Mouse (Mus musculus) megakaryocyte, embryonic 14.5 days (primary cell): ENCODE measurements around the gene Kctd21. TPM values are rescaled to one million over a fixed set of nuclear protein-coding genes. Genes with fewer than 3 reads are reported as not detected.

Experiments used
- H3K27me3 ChIP-seq: replicated peaks from 2 replicates; pipeline ENCODE3; 2012; ENCODE audit warnings: inconsistent platforms
- H3K36me3 ChIP-seq: replicated peaks from 2 replicates; pipeline ENCODE3; 2012; ENCODE audit warnings: low read length, inconsistent platforms, mixed read lengths
- H3K4me1 ChIP-seq: 2 replicates; pipeline ENCODE4 v1.6.1; 2012; ENCODE audit warnings: inconsistent platforms
- H3K4me3 ChIP-seq: replicated peaks from 2 replicates; pipeline ENCODE3; 2012; ENCODE audit warnings: moderate library complexity, mild to moderate bottlenecking, inconsistent platforms
- H3K9me3 ChIP-seq: 2 replicates; pipeline ENCODE4 v1.6.1; 2012; ENCODE audit warnings: inconsistent platforms
- FLI1 ChIP-seq: IDR thresholded peaks from 2 replicates; pipeline ENCODE4 v1.6.1; 2012; ENCODE audit warnings: low read length, inconsistent platforms, mixed read lengths
- GATA1 ChIP-seq: IDR thresholded peaks from 3 replicates; pipeline ENCODE4 v1.6.1; 2012; ENCODE audit warnings: mixed read lengths, low read length, inconsistent platforms, borderline replicate concordance
- polyA plus RNA-seq: library from polyadenylated mRNA; stranded (reverse); fragments of >175 nt; gene quantifications from 2 replicates; pipeline ENCODE4 v1.2.3, GENCODE M21; 2012; ENCODE audit warnings: low replicate concordance; ENCODE audit not compliant: insufficient read depth

Gene Kctd21
- polyA plus RNA-seq, 1 experiment: 0.70 TPM

DNA sequence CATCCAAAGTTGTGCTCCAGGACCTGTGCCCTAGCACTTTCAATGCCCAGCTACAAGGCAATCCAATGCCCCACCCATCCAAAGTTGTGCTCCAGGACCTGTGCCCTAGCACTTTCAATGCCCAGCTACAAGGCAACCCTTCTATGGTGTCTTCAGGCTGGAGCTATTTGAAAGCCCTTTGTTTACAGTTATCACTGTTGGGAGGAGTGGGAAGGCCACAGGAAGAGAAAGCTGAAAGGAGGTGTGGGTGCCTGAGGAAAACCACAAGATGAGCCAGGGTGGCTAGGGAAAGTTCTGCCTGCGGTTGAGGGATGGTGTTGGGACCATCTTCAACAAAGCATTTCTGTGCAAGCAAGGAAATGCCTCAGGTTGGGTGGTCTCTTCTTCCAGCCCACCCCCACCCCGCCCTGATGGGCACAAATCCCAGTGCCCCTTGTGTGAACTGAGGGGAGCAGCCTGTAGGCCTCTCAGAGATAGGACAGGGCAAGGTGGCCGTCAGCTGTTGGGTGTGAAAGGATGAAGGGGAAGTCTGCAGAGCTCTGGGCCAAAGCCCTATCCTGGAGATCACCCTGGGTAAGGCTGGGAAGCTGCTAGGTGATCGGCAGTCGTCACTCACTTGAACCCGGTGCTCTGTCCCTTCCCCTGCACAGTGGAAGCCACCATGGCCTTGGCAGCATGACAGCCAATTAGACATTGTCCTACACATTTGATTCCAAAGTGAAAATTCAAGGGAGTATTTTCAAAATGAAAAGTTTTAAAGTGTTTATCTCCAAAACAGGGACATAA is 1.2 kb downstream of the Kctd21 start:
- TF ChIP-seq FLI1: no peak
- TF ChIP-seq GATA1: no peak
- peaks cover 3% of the 10 kb centered on the region for H3K36me3 ChIP-seq
- peak overlapping the region; percentile 81 for H3K4me3 ChIP-seq
- H3K27me3 ChIP-seq: peaks cover 26% of the 10 kb centered on the region
- H3K4me1 ChIP-seq: peaks cover 83% of the 10 kb centered on the region
- no peaks in the 10 kb centered on the region for H3K9me3 ChIP-seq

GRCm38 (mm10) chr7:97334406-97334805 is 2.3 kb downstream of the Kctd21 start:
- TF ChIP-seq GATA1: no peak
- peaks cover 3% of the 10 kb centered on the region for H3K36me3 ChIP-seq
- H3K9me3 ChIP-seq: no peaks in the 10 kb centered on the region
- peak overlapping the region; percentile 54 for H3K4me3 ChIP-seq
- H3K4me1 ChIP-seq: peaks cover 89% of the 10 kb centered on the region
- H3K27me3 ChIP-seq: peaks cover 15% of the 10 kb centered on the region

GRCm38 (mm10) chr7:97336678-97337077 is 4.6 kb downstream of the Kctd21 start:
- peaks cover 3% of the 10 kb centered on the region for H3K9me3 ChIP-seq
- H3K36me3 ChIP-seq: peaks cover 3% of the 10 kb centered on the region
- peaks cover 73% of the 10 kb centered on the region for H3K4me1 ChIP-seq
- peak overlapping the region; percentile 83 for H3K4me3 ChIP-seq
- TF ChIP-seq FLI1 (no peak), GATA1 (no peak; the same call in 2 of the 3 replicates)
- no peaks in the 10 kb centered on the region for H3K27me3 ChIP-seq

GRCm38 (mm10) chr7:97338593-97338992 is 6.5 kb downstream of the Kctd21 start:
- Histone ChIP-seq H3K4me1 (peaks cover 69% of the 10 kb centered on the region), H3K9me3 (peaks cover 3% of the 10 kb centered on the region), H3K4me3 (no peak overlapping the region), H3K27me3 (no peaks in the 10 kb centered on the region), H3K36me3 (peaks cover 3% of the 10 kb centered on the region)
- TF ChIP-seq GATA1 (no peak), FLI1 (no peak)

DNA sequence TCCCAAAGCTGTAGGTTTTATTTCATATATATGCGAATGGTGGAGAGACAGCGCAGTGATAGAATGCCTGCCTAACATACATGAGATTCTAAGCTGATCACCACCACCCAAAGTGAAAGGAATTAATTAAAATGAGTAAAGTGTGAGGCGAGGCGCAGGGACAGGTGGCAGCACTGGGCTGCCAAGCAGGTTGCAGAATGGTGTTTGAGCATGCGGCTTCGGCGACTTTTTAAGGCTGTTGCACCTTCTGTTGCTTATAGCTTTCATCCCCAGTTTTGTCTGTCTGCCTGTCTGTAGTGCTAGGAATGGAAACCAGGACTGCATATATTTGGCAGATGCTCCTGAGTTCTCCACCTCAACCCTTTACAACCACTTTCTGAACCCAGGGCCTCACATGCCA is 7.5 kb downstream of the Kctd21 start:
- TF ChIP-seq GATA1 (no peak), FLI1 (no peak)
- H3K36me3 ChIP-seq: peaks cover under 1% of the 10 kb centered on the region
- H3K4me3 ChIP-seq: no peak overlapping the region
- peaks cover 58% of the 10 kb centered on the region for H3K4me1 ChIP-seq
- H3K27me3 ChIP-seq: peaks cover 2% of the 10 kb centered on the region
- H3K9me3 ChIP-seq: peaks cover 3% of the 10 kb centered on the region

- H3K9me3 ChIP-seq: peaks cover 3% of the 10 kb centered on the region
- H3K36me3 ChIP-seq: no peaks in the 10 kb centered on the region
- H3K4me1 ChIP-seq: peaks cover 54% of the 10 kb centered on the region
- no peak overlapping the region for H3K4me3 ChIP-seq
- peaks cover 6% of the 10 kb centered on the region for H3K27me3 ChIP-seq
- no peak for TF ChIP-seq FLI1
- no peak for TF ChIP-seq GATA1
Observed at GRCm38 (mm10) chr7:97340907-97341849, 9.1 kb downstream of the Kctd21 start.

DNA sequence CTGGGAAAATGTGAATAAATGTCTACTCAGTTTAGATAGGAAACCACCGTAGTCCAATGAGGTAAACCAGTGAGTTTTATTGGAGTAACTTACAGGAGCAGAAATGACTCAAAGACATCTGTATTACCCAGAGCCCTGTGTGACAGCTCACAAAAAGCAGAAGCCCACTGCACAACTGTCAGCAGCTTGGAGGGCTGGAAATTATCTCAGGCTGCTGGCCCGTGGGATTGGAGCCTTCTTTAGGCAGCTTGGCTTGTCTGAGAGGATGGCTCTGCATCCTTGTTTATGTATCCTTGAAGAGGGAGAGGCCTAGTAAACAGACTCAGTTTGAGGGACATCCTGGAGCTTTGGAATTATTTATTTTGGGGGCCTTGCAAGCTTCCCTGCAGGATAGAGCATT is 10.8 kb downstream of the Kctd21 start:
- Histone ChIP-seq H3K4me3 (no peak overlapping the region), H3K9me3 (peaks cover 3% of the 10 kb centered on the region), H3K27me3 (peaks cover 17% of the 10 kb centered on the region), H3K4me1 (peaks cover 40% of the 10 kb centered on the region), H3K36me3 (peaks cover 9% of the 10 kb centered on the region)
- no peak for TF ChIP-seq FLI1
- no peak for TF ChIP-seq GATA1

DNA sequence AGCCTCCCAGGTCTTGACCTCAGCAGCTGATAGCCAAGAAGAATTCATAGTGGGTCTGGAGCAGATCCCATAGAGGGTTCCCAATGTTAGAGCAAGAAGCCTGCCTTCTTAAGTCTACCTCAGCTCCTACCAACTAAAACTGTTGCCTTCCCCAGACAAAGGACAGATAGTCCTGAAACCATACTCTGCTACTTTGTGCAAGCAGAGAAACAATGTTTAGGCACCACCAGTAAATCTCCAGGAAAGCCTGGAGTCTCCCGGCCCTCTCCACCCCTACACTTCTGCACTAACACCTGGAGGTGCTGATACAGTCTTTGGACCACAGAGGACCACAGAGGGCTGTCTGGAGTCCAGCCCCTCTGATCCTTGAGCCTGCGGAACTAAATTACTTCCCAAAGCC is 12.5 kb downstream of the Kctd21 start:
- H3K4me3 ChIP-seq: no peak overlapping the region
- TF ChIP-seq FLI1 (no peak), GATA1 (no peak)
- H3K36me3 ChIP-seq: peaks cover 24% of the 10 kb centered on the region
- H3K27me3 ChIP-seq: peaks cover 29% of the 10 kb centered on the region
- H3K4me1 ChIP-seq: peaks cover 31% of the 10 kb centered on the region
- H3K9me3 ChIP-seq: peaks cover 3% of the 10 kb centered on the region

DNA sequence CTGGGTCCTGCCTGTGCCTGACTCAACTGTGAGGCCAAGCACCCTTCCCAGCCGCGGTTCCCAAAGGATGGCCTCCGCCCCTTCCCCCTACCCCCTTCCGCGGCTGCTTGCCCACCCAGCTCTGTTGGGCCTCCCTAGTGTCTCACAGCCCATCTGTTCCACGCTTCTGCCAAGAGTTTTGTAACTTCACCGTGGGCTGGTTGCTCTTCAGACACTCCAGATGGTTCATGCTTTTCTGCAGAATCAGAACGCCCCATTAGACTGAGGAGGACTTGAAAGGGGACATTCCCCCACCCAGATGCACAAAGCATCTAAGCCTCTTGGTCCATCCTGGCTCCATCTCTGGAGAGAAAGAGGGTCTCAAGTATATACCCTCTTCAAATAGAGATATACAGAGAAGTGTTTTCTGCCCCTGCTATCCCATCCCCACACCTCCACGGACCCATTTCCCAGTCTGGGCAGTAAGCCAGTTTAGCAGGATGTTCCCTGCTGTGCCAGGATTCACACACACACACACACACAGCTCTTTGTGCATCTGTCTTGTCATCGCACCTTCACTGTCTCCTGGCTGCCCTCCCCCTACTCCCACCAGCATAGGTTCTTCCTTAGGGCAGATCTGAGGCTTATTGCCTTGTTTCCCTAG is 13.2 kb downstream of the Kctd21 start:
- Histone ChIP-seq H3K4me3 (no peak overlapping the region), H3K27me3 (peaks cover 32% of the 10 kb centered on the region), H3K36me3 (peaks cover 24% of the 10 kb centered on the region), H3K9me3 (peaks cover 3% of the 10 kb centered on the region), H3K4me1 (peaks cover 31% of the 10 kb centered on the region)
- TF ChIP-seq GATA1 (no peak), FLI1 (no peak)
